Mouse (Mus musculus) skeletal muscle tissue, adult 2 months (tissue): Measurements from ENCODE around the gene Atg9a.
"Not testable (repeated sequence)": the region's sequence is repeated elsewhere in the genome, so short reads cannot be mapped to it uniquely, and the experiment has no call there.

ENCODE experiments used
- DNase-seq: peaks from one replicate; pipeline ENCODE4 v3.0.0-alpha.2; 2012; ENCODE audit warnings: low read depth, low spot score

Atg9a gene

DNA sequence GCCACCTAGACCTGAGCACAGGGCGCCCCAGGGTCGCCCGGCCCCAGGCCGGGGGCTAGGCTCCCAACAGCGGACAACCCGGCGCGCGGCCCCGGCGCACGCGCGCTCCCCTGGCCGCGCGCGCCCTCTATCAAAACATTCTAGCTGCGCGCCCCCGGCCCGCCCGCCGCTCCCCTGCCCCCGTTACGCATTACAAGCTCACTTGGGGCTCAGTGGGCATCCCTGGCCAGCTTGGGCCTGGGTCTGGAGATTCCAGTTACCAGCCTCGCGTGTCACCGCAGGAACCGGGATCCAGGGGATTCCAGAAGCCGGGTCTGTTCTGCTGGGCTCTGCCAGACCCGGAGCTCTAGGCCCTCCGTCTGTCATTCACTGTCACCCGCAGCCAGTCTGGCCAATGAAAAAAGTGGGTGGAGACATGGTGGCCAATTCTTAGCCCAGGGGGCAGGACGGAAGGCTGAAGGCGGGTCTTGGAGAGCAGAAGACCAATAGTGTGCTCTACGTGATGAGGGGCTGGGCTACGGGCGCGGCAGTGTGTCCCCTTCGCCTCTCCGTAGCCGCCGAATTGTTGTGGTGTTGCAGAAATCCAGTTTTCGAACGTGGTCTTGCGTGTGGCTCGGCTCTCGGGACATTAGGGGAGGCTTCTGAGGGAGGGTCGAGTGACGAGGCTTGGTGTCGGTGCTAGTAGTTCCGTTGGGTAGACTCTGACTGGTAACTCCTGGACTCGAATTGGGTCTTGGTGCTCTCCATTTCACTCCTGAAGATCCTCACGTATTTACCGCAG is at the start of gene Atg9a, which contains the start of gene Ankzf1:
Gene Atg9a (minus strand): TSS at position 575 of the 781 bp plus-strand sequence.
Gene Ankzf1 (plus strand): TSS at position 530 of the 781 bp plus-strand sequence.
- DNase-seq, result peak; percentile 96

DNA sequence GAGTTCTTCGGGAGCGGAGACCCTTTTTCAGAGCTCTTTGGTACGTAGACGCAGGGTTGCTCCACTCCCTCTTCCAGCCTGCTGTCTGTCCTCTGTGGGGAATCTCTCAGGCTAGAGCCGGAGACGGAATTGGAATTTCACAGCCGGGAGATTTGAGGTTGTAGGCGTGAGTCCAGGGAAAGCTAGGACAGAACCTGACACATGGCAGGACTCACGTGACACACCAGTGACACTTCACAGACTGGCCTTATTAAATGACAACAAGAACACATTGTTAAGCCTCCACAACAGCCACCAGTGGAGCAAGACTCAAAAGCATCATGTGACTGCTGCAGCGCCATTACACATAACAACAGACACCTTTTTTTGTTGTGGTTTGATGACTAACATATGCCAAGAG is 47.6 kb upstream of the Atg9a start:
- no peak for DNase-seq

GRCm38 (mm10) chr1:75236117-75237050 is 44.4 kb upstream of the Atg9a start, which contains the start of gene Dnajb2:
Gene Dnajb2, plus strand, starts transcription at chr1:75236406.
- peak; percentile 92 for DNase-seq

- DNase-seq, result peak; percentile 59
These were observed 42.6 kb upstream of the Atg9a start for GRCm38 (mm10) chr1:75234606-75235005.

- DNase-seq, result not testable (repeated sequence)
These were observed 40.5 kb upstream of the Atg9a start for GRCm38 (mm10) chr1:75232489-75232888.

DNA sequence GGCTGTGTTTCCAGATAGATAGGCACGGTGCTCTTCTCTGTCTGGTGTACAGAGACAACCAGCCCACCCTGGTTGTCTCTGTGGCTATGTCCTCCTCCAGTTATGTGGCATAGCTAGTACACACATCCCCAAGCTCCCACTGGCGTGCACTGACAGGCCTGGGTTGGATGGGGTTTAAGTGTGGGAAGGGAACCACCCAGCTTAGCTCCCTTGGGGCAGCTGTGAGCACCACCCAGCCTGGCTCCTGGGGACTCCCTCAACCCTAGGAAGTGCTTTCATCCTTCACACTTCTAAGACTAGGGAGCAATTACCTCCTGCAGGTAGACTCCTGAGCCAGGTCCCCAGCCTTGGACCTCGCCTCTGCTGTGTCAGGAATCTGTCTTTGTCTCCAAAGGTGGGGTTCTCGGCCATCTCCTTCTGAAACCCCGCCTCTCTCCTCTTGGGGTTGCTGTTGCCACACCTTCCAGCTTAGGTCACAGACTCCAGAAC is 39.7 kb upstream of the Atg9a start, which contains the start of gene A630095N17Rik:
Gene A630095N17Rik (minus strand): TSS at position 439 of the 489 bp plus-strand sequence.
- DNase-seq, result no peak

DNA sequence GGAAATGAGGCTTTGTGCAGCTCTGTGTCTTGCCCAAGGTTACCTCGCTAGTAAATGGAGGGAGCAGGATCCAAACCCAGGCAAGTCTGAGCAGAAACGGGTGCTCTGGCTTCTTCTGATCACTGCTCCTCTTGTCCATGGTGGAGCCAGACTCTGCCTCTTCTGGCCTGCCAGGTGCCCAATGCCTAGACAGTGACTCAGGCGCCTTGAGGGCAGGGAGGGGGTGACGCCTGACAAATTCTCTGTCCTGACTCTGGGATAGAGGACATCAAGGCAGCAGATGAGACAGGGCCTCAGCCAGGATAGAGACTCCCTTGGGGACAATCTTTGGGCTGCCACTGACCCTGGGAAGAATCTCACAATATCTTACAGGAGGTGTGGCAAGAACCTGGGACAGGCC is 39.2 kb upstream of the Atg9a start:
- no peak for DNase-seq

- no peak for DNase-seq
These were observed 38.5 kb upstream of the Atg9a start for GRCm38 (mm10) chr1:75230335-75230994.

DNA sequence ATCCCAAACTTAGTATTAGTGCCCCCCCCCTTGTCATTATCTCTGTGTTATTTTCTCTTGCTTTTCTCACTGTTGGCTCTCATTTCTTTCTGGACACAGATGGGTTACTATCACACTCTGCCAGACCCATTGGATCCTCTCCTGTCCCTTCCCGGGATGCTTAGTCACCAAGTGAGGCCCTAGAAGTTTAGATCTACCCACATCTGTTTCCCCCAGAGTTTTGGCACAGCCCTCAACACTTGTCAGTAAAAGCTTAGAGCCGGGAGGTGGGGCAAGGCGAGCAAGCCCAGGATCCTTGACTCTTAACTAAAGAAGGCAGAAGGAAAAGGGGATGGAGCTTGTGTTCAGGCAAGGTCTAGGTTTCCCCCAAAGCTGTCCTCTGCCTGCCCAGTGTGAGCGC is 37.2 kb upstream of the Atg9a start:
- no peak for DNase-seq

DNA sequence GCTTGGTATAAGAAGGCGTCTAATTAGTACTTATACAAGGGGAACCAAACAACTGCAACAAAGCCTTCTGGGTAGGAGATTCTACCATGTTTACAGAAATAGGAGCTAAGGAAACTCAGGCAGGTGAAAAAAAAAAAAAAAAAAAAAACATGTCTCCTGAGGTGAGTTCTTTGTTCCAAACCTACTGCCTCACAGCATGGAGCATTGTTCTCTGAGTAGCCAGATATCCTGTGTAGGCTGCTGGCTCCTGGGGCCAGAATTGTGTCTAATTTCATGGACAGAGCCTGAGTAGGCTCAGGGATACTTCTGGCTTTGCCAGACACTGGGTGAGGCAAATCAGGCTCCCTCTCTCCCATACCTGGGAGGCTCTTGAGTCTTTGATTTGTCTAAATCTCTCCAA is 35.7 kb upstream of the Atg9a start:
- DNase-seq, result no peak

- DNase-seq, result no peak
These were observed 34.1 kb upstream of the Atg9a start for GRCm38 (mm10) chr1:75226138-75226537.

- DNase-seq, result no peak
These were observed 33.5 kb upstream of the Atg9a start for GRCm38 (mm10) chr1:75225473-75225872.

DNA sequence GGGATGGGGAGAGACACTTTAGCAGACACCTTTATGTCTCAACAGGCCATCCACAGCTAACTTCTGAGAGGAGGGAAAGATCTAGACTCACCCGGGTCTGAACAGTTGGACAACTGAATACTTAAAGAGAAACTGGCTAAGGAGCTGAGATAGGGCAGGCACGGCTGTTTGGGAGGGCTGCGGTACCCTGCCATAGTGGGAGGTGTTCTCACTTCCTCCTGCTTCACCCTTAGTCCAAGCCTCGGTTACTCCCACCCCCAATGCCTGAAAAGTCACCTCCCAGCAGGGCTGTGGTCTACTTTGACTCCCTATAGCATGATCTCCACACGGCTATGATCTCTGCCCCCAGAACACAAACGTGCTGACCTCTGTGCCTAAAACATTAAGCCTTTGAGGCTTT is 31.5 kb upstream of the Atg9a start:
- no peak for DNase-seq

GRCm38 (mm10) chr1:75222926-75223325 is 30.9 kb upstream of the Atg9a start:
- DNase-seq, result no peak

DNA sequence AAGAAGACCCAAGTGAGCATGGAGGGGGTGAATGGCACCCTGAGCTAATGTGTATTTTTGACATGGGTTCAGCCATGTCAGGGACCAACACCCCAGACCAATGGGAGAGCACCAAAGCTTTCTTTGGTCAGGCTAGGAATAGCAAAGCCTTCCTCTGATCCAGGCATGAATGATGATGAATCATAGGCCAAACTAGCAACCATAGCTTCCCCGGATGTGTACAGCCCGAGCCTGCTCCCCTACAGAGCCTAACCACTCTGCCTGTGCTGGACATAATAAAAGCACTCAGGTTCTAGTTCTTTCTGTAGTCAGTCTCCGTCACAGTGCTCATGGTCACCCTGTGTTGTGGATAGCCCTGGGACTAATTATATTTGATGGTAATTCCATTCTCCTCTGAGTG is 29.5 kb upstream of the Atg9a start:
- DNase-seq, result no peak

- no peak for DNase-seq
These were observed 27.5 kb upstream of the Atg9a start, which contains the start of gene Tuba4a for GRCm38 (mm10) chr1:75219531-75219930. Gene Tuba4a, minus strand, starts transcription at chr1:75219865.

DNA sequence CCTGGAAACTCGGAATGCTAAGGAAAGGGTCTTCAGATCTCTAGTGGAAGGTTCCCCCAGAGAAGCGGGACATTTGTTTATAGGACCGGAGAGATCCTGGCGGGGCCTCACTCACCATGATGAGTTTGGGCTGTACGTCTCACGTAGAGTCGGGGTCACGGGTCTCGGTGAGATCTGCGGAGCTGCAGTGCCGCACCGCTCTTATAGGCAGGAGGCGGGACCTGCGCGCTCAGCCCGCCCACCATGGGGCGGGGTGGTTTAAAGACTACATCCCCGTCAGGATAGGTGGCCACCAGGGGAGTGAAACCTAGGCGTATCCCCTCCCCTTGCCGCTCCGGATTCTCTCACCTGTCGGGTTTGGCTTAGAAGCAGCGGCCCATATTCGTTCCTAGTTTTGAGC is 27.1 kb upstream of the Atg9a start:
- DNase-seq, result peak; percentile 95

GRCm38 (mm10) chr1:75218227-75219001 is 26.4 kb upstream of the Atg9a start:
- DNase-seq, result peak; percentile 95

GRCm38 (mm10) chr1:75217893-75218226 is 25.9 kb upstream of the Atg9a start:
- no peak for DNase-seq

DNA sequence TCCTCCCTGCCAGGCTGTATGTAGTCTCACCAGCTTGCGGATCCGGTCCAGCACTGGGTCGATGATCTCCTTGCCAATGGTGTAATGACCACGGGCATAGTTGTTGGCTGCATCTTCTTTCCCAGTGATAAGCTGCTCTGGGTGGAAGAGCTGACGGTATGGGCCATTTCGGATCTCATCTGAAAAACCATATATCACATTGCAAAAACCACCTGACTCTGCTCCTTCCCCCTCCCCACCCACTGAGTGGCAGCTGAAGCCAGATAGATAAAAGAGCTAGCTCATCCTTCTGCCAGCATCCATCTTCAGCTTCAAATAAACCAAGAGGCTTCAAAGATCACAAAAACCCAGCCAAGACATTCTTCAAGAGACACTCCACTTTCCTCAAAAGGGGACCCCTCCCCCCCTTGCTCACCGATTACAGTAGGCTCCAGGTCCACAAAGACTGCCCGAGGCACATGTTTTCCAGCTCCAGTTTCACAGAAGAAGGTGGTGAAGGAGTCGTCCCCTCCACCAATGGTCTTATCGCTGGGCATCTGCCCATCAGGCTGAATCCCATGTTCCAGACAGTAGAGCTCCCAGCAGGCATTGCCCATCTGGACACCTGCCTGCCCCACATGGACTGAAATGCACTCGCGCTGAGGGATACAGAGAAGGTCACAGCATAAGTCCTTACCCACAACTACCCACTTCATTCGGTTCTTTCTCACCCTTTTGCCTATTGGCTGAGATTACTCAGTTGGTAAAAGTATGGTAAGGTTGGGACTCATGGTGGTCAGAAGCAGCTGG is 25.0 kb upstream of the Atg9a start:
- DNase-seq, result peak; percentile 80
